ENCODE assay signal across 19 mouse cellular contexts in genomic region chr5:71135840-71136239, GRCm38 (mm10). TPM values are rescaled to one million over a fixed set of nuclear protein-coding genes. Genes with fewer than 3 reads are reported as not detected.
"Had no signal": no experiment of that assay in that cellular context is flagged by ENCODE, and none has a peak within 500 bp of the region (broad histone marks: within the 10 kb centered on the region; RNA-seq: fewer than 3 reads in every experiment).

No protein-coding gene starts in this region.

- DNase-seq: gastrocnemius, adult 2 months; gastrocnemius, postnatal 10 days; gastrocnemius, postnatal 25 days; heart, adult 18-20 months; heart, postnatal 10 days; heart, postnatal 4 days; kidney, adult 18-20 months; kidney, adult 8-10 months; kidney, postnatal 10 days; kidney, postnatal 25 days; kidney, postnatal 4 days; liver; liver, embryonic 13.5 days had no signal

- ATAC-seq: hindbrain, embryonic 16.5 days; inflammation-experienced regulatory T-cells, adult 6 months; intestine, embryonic 15.5 days; intestine, postnatal 0 days had no signal

RNA-seq across cellular contexts. Expression of gene Gabra2, which starts 40.2 kb away (rescaled TPM):
- total RNA-seq: granulocyte monocyte progenitor cell, adult 5-6 weeks; heart, adult 18-20 months; heart, postnatal 10 days; heart, postnatal 25 days; heart, postnatal 4 days had no signal
